Mouse (Mus musculus) liver, postnatal 0 days (tissue): ENCODE measurements around the gene Slco3a1.

Experiments used
- CTCF ChIP-seq: sonication (generic); IDR thresholded peaks from 2 replicates; pipeline ENCODE4 v1.5.1; 2016; ENCODE audit warnings: antibody characterized with exemption, low read depth
- EP300 ChIP-seq: IDR thresholded peaks from 2 replicates; pipeline ENCODE4 v1.6.1; 2016; ENCODE audit warnings: antibody characterized with exemption, low read depth, mild to moderate bottlenecking

GRCm38 (mm10) chr7:74311536-74311935, 243.0 kb downstream of the Slco3a1 start:
- no peak for TF ChIP-seq CTCF
- TF ChIP-seq EP300, result no peak
